Mouse (Mus musculus): ENCODE results near the gene Smim24. TPM values are rescaled to one million over a fixed set of nuclear protein-coding genes. Genes with fewer than 3 reads are reported as not detected.

Gene Smim24
- total RNA-seq, 2 experiments from 2014 or later: 1.6 to 1.7 TPM

DNA sequence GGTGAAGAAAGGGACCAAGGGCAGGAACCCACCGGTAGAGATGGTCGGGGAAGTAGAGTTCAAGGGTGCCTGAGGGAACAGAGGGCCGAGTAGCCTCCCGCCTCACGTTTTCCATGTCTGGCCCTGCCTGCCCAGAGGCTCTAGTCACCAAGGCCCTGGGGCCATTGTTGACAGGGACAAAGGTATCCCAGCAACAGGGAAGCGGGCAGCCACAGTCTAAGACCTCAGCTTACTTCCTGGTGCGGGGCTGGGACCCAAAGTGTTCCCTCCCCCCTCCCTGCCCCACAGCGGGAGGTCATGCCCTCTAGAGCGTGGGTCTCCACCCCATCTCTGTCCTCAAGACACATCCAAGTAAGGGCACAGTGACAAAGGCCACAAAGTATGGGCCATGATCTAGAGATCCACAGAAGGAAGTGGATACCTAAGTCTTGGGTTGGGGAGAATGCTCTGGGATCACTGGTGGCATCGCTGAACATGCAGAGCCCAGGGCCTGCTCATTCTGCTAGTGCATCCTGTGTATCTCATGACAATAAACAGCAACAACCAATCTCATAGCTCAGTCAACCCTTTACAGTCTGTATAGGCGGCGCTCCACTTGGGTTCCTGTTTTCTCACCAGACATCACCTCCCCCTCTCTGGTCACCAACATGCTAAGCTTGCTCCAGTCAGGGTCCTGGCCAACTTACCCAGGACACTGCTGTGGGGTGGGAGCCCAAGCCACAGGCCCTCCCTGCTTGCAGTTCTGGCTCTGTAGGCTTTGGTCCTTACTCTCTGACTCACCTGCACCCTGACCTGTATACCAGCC is 27.0 kb upstream of the Smim24 start, which contains the start of gene 4930404N11Rik:
4930404N11Rik (minus strand) TSS at position 145 of the 805 bp plus-strand sequence.
- no peak for DNase-seq

DNA sequence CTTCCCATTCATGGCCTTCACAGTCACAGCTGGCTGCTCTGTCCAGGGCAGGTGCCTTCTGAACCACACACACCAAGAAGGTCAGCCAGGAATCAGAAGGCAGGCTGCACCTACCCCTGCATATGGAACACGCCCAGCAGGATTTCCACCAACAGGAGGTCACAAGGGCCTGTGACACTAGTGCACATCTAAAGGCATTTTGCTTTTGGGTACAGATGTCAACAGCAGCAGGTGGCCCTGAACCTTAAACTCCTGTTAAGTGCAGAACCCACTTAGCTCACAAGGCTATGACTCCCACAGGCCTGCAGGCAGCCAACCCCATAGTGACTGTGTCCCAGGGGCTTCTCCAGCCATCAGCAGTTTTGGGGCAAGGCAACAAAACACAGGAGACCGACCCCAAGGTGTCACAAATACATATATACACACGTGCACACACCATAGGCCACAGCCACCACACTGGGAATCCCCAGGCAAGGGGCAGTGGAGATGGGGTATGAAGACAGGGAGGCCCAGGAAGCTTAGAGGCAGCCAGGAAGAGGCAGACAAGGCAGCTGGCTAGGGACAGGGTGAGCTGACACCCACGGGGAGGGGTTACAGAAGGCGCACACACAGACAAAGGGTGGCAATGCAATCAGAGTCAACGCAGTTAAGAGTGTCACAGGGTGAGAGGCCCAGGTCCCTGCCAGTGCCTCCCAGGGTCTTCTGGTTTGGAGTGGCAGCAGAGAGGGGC is 26.2 kb upstream of the Smim24 start:
- no peak for DNase-seq

- DNase-seq: no peak
Measured at GRCm38 (mm10) chr10:81367207-81367495, 25.7 kb upstream of the Smim24 start.

- no peak for DNase-seq
Measured at GRCm38 (mm10) chr10:81375322-81375721, 17.5 kb upstream of the Smim24 start.

DNA sequence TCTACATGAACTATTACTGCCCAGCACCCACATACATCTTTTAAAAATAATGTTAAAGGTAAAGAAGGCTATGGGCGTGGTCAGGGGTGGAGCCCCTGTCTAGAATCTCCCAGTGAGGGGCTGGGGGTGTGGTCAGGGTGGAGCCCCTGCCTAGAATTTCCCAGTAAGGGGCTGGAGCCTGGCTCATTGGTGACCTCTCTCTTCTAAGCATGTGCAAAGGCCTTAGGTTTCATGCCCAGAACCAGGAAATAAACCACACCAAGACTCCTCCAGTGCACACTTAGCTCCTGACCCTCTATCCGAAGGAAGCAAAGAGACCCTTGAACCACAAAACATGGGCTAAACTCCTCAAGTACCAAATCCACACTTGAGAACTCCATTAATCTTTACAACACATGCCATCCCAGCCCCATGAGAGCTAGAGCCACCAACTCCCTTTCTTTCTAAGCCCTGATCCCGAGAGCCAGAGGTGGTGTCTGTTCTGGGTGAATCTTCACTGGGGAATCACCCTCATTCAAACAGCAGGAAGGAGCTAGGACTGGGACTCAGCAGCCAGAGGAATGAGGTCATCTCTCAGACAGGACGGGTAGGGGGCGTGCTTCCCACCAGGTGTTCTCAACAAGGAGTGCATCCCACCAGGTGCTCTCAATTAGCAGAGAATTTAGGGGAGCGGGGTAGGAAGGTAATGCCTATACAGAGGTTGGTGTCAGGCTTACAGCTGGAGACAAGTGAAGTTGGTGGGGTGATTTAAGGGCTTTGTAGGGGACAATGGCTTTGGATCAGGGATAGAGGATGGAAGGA is 16.1 kb upstream of the Smim24 start:
- no peak for DNase-seq

DNA sequence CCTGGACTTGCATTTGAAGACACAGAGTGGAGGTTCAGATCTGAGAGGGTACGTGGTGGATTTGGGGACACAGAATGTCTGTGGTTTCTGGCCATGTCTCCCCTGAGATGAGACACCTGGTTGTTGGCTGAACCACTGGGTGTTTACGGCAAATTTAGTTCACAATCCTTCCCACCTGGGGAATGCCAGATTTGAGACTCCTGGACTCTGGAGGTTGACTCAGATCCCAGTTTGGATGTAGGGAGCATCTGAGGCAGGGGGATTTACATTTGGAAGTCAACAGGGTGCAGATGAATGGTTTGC is 15.5 kb upstream of the Smim24 start:
- no peak for DNase-seq

GRCm38 (mm10) chr10:81377793-81378552 is 14.9 kb upstream of the Smim24 start, which contains the start of gene Fzr1:
TSS of gene Fzr1 (minus strand) at chr10:81378516.
- no peak for DNase-seq

DNA sequence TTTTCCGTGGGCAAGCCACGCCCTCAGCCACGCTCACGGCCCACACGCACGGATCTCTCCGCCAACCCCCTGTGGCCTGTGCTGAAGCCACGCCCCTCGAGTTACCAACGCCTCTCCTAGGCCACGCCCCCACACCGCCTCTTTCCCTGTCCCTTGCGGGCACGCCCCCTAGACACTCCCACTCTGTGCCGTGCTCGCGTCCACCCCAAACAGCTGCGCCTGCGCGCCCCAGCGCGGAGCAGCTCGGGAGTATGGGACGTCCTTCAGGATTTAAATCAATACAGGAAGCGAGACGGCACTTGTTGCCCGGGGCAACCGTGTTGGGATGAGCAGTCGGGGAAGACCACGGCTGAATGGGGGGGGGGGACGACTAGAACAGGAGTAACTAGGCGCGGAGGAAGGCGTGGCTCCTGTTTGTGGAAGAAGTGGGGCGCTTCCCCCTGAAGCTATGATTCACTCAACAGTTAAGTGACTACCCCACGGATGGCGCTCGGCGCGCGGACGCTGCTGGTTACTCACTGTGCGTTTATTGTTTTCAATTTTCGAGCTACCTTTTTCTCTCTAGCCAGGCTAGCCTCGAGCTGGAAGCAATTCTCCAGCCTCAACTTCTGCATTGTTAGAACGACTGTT is 14.2 kb upstream of the Smim24 start:
- peak; percentile 100 for DNase-seq

- DNase-seq: no peak
Measured at GRCm38 (mm10) chr10:81379183-81379553, 13.7 kb upstream of the Smim24 start.

DNA sequence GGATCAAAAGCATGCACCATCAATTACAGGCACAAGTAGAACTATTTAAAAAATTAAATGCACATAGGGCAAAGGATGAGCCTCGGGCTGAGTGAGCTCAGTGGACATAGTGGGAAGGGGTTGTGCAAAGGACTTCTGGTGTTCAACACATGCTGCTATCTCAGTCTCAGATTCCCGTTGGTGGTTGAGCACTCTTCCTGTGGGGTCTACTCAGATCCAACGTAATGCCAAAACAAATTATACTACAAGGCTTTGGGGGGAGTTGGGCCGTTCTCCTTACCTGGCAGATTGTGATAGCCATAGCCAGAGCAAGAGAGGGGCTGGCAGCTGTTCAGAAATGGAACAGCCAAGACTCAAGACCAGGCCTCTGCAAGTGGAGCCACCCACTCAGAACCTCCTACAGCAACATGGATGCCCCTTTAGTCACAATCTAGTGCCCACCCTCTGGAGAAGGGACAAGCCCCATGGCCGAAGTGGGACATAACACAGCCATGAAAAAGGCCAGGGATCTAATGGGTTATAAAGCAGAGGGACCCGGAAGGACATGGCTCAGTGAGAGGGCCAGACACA is 13.0 kb upstream of the Smim24 start:
- no peak for DNase-seq

GRCm38 (mm10) chr10:81382039-81382438 is 10.8 kb upstream of the Smim24 start:
- no peak for DNase-seq

GRCm38 (mm10) chr10:81383802-81384604 is 8.8 kb upstream of the Smim24 start, which contains the start of the genes Dohh and Gm48551:
TSS of gene Dohh (plus strand) at chr10:81384428.
TSS of gene Gm48551 (plus strand) at chr10:81384466.
- peak; percentile 97 to 98 for DNase-seq

DNA sequence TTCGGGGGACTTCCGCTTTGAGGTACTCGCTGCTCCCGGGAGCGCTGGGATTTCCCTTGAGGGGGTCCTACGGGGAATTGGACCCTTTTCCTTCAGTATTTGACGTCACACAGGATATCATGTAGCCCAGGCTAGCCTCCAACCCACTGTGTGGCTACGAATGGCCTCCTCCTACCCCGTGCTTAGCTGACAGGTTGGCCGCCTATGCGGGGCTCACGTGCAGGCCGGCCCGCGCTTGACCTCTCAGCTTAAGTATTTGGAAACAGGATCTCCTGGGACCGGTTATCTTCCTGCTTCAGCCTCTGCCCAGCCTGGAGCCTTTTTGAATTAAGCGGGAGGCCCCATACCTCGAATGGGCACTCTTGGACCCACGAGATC is 8.3 kb upstream of the Smim24 start:
- no peak for DNase-seq

- no peak for DNase-seq
Measured at GRCm38 (mm10) chr10:81385603-81386306, 7.1 kb upstream of the Smim24 start.

DNA sequence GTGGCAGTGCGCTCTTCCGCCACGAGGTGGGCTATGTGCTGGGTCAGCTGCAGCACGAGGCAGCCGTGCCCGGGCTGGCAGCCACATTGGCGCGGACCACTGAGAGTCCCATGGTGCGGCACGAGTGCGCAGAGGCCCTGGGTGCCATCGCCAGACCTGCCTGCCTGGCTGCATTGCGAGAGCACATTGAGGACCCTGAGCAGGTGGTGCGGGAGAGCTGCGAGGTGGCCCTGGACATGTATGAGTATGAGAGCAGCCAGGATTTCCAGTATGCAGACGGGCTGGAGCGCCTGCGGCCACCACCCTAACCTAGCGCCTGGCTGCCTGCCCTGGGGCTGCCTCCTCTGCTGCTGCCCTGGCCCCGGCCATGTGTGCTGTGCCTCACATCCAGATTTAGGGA is 5.1 kb upstream of the Smim24 start:
- DNase-seq: no peak

- no peak for DNase-seq
Measured at GRCm38 (mm10) chr10:81388505-81389055, 4.3 kb upstream of the Smim24 start, which contains the start of gene Gm48552. TSS of gene Gm48552 (plus strand) at chr10:81389005.

DNA sequence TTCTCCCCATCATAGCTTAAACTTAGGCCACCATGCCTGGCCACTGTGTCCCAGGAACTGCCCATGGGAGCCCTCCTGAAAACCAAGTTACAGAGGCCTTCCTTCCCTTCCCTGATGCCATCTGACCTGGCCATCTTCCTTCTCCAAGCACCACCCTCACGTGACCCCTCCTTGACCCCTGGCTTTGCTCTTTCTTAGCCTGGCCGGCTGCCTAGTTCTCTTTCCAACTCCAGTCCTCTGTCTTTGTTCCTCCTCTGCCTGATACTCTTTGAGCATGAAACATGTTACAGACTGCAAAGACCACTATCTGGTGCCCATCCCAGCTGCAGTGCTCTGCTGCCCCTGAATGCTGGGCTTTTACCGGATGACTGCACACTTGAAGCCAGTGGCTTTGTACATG is 3.5 kb upstream of the Smim24 start:
- DNase-seq: no peak

- peak; percentile 70 to 75 for DNase-seq
Measured at GRCm38 (mm10) chr10:81389801-81390677, 2.8 kb upstream of the Smim24 start.

- DNase-seq: no peak
Measured at GRCm38 (mm10) chr10:81390678-81390965, 2.2 kb upstream of the Smim24 start.

Data from layer of hippocampus, postnatal 36 days (tissue).